Mouse (Mus musculus): Measurements from ENCODE around the gene Lgals2. TPM values are rescaled to one million over a fixed set of nuclear protein-coding genes. Genes with fewer than 3 reads are reported as not detected.

Gene Lgals2
- total and polyA plus RNA-seq, 3 experiments, result not detected

- no peak overlapping the region for H3K4me3 ChIP-seq (ENCODE audit: control insufficient read depth in 1 of 2, insufficient read depth in 1 of 2, low read depth in 2 of 2, low read length in 2 of 2)
- no peaks in the 10 kb centered on the region for H3K36me3 ChIP-seq (ENCODE audit: control insufficient read depth in 1 of 2, insufficient read depth in 2 of 2, low read length in 2 of 2)
- no peaks in the 10 kb centered on the region for H3K9me3 ChIP-seq (replicated peaks; ENCODE audit: insufficient read depth, low read length)
- no peak for TF ChIP-seq TCF12 (IDR thresholded peaks at IDR 0.05; ENCODE audit: low read depth, low read length)
- TF ChIP-seq CTCF (IDR thresholded peaks at IDR 0.05 in 2 of 3, conservative IDR thresholded peaks at IDR 0.05 in 1 of 3; ENCODE audit: control insufficient read depth in 1 of 3, insufficient read depth in 1 of 3, low read depth in 2 of 3, low read length in 3 of 3, poor library complexity in 1 of 3, severe bottlenecking in 1 of 3), result peak; percentile 16 to 27 (median 25); a peak in 2 of 6 replicates
- TF ChIP-seq MYB (IDR thresholded peaks at IDR 0.05; ENCODE audit: low read depth, low read length), result no peak
- 0 out of 2 replicates have a peak, but pooled peaks have one; percentile 5 for TF ChIP-seq SMC3 (IDR thresholded peaks at IDR 0.05; ENCODE audit: low read depth, low read length)
- no peak for TF ChIP-seq MEF2A (IDR thresholded peaks at IDR 0.05; ENCODE audit: extremely low read depth, insufficient replicate concordance, low read depth, low read length, poor library complexity, severe bottlenecking)
- TF ChIP-seq GATA1 (IDR thresholded peaks at IDR 0.05; ENCODE audit: low read depth, low read length), result no peak
- no peak for TF ChIP-seq POLR2A (IDR thresholded peaks at IDR 0.05; ENCODE audit: control insufficient read depth in 1 of 2, insufficient read depth in 1 of 2, low read depth in 1 of 2, low read length in 2 of 2, poor library complexity in 1 of 2)
- no peak for TF ChIP-seq JUND (IDR thresholded peaks at IDR 0.05; ENCODE audit: low read depth, low read length)
- H3K9ac ChIP-seq (ENCODE audit: control insufficient read depth, low read depth, low read length, poor library complexity, severe bottlenecking), result no peak overlapping the region
- no peak overlapping the region for H3K27ac ChIP-seq (ENCODE audit: control insufficient read depth, low read depth, low read length)
- no peaks in the 10 kb centered on the region for H3K79me2 ChIP-seq (ENCODE audit: control insufficient read depth, insufficient read depth, low read length, poor library complexity)
- no peak for DNase-seq (ENCODE audit: low read depth, low spot score)
- no peaks in the 10 kb centered on the region; a peak in 1 of 4 replicates for H3K27me3 ChIP-seq (ENCODE audit: control insufficient read depth in 1 of 2, insufficient read depth in 2 of 2, low read length in 2 of 2)
- H3K4me1 ChIP-seq (ENCODE audit: control insufficient read depth in 1 of 2, insufficient read depth in 2 of 2, low read length in 2 of 2), result peaks cover 0 to 8% of the 10 kb centered on the region in 2 experiments; a peak in 2 of 4 replicates
Observed at GRCm38 (mm10) chr15:78829636-78830035, 25.7 kb downstream of the Lgals2 start.

- H3K9ac ChIP-seq (ENCODE audit: control insufficient read depth, low read depth, low read length, poor library complexity, severe bottlenecking), result no peak overlapping the region
- H3K36me3 ChIP-seq (ENCODE audit: control insufficient read depth in 1 of 2, insufficient read depth in 2 of 2, low read length in 2 of 2), result no peaks in the 10 kb centered on the region
- 0 out of 4 replicates have a peak, but pooled peaks cover 0 to 6% of the 10 kb centered on the region in 2 experiments for H3K4me1 ChIP-seq (ENCODE audit: control insufficient read depth in 1 of 2, insufficient read depth in 2 of 2, low read length in 2 of 2)
- no peaks in the 10 kb centered on the region for H3K9me3 ChIP-seq (replicated peaks; ENCODE audit: insufficient read depth, low read length)
- no peak for DNase-seq (ENCODE audit: low read depth, low spot score)
- H3K4me3 ChIP-seq (ENCODE audit: control insufficient read depth in 1 of 2, insufficient read depth in 1 of 2, low read depth in 2 of 2, low read length in 2 of 2), result no peak overlapping the region
- H3K79me2 ChIP-seq (ENCODE audit: control insufficient read depth, insufficient read depth, low read length, poor library complexity), result no peaks in the 10 kb centered on the region
- TF ChIP-seq NELFE (IDR thresholded peaks at IDR 0.05; ENCODE audit: low read depth, low read length) (no peak), GATA1 (IDR thresholded peaks at IDR 0.05; ENCODE audit: low read depth, low read length) (no peak), HCFC1 (IDR thresholded peaks at IDR 0.05; ENCODE audit: low read depth, low read length) (no peak), TBP (IDR thresholded peaks at IDR 0.05; ENCODE audit: low read depth, low read length) (no peak), MAZ (IDR thresholded peaks at IDR 0.05; ENCODE audit: low read depth, low read length) (no peak), SMC3 (IDR thresholded peaks at IDR 0.05; ENCODE audit: low read depth, low read length) (no peak), TAL1 (IDR thresholded peaks at IDR 0.05; ENCODE audit: low read length) (no peak), GABPA (IDR thresholded peaks at IDR 0.05; ENCODE audit: low read depth, low read length) (no peak), POLR2A (IDR thresholded peaks at IDR 0.05; ENCODE audit: control insufficient read depth in 1 of 2, insufficient read depth in 1 of 2, low read depth in 1 of 2, low read length in 2 of 2, poor library complexity in 1 of 2) (no peak), TCF12 (IDR thresholded peaks at IDR 0.05; ENCODE audit: low read depth, low read length) (no peak), ELF1 (IDR thresholded peaks at IDR 0.05; ENCODE audit: low read depth, low read length) (no peak), USF1 (IDR thresholded peaks at IDR 0.05; ENCODE audit: low read depth, low read length) (no peak)
- no peak overlapping the region for H3K27ac ChIP-seq (ENCODE audit: control insufficient read depth, low read depth, low read length)
- no peaks in the 10 kb centered on the region; a peak in 1 of 4 replicates for H3K27me3 ChIP-seq (ENCODE audit: control insufficient read depth in 1 of 2, insufficient read depth in 2 of 2, low read length in 2 of 2)
Observed at GRCm38 (mm10) chr15:78828315-78828714, 27.0 kb downstream of the Lgals2 start.
